Mouse (Mus musculus) lung, adult 2 months (tissue): Measurements from ENCODE around the gene Cdkl3.

Experiments used
- CTCF ChIP-seq: fragments of 200-500 bp; IDR thresholded peaks from 2 replicates; pipeline ENCODE4 v1.5.1; 2011; ENCODE audit warnings: mild to moderate bottlenecking, low read length, control low read depth; ENCODE audit not compliant: insufficient read depth
- POLR2A ChIP-seq: fragments of 200-500 bp; IDR thresholded peaks from 2 replicates; pipeline ENCODE4 v1.6.1; 2011; ENCODE audit warnings: low read depth, mild to moderate bottlenecking, control low read depth, low read length, borderline replicate concordance; ENCODE audit errors: extremely low read depth

GRCm38 (mm10) chr11:52099031-52099761 lies 95.2 kb downstream of the Cdkl3 start:
- TF ChIP-seq POLR2A (no peak), CTCF (no peak)
